Mouse (Mus musculus) hindbrain, embryonic 15.5 days (tissue): ENCODE results near the gene Cnga4. TPM values are rescaled to one million over a fixed set of nuclear protein-coding genes. Genes with fewer than 3 reads are reported as not detected.

Source experiments
- polyA plus RNA-seq: library from polyadenylated mRNA; unstranded; fragments of >200 nt; fragmentation: Nextera tagmentation; extraction: Ambion mirVana; gene quantifications from 2 replicates; pipeline ENCODE4 v1.2.1, GENCODE M21; 2015

Gene Cnga4
- polyA plus RNA-seq, 1 experiment from 2014 or later, result 0.08 TPM

Other genes starting within 250 kb of the Cnga4 start
- gene Olfr684, start 240.9 kb upstream of the Cnga4 start, polyA plus RNA-seq, result not detected in 2 replicates
- not detected in 2 replicates for gene Olfr685, start 218.6 kb upstream of the Cnga4 start, polyA plus RNA-seq
- not detected in 2 replicates for gene Olfr686, start 197.1 kb upstream of the Cnga4 start, polyA plus RNA-seq
- gene Olfr688, start 116.5 kb upstream of the Cnga4 start, polyA plus RNA-seq, result not detected in 2 replicates
- 0.03 and 0.05 TPM in 2 replicates for gene Olfr689, start 93.4 kb upstream of the Cnga4 start, polyA plus RNA-seq
- gene Olfr690, start 70.5 kb upstream of the Cnga4 start, polyA plus RNA-seq, result not detected in 2 replicates
- 0.12 and 0.16 TPM in 2 replicates for gene Olfr691, start 62.3 kb upstream of the Cnga4 start, polyA plus RNA-seq
- not detected in 2 replicates for gene Olfr692, start 36.3 kb upstream of the Cnga4 start, polyA plus RNA-seq
- gene Gm5901, start 29.5 kb upstream of the Cnga4 start, polyA plus RNA-seq, result not detected in 2 replicates
- gene Fam160a2, start 4.5 kb upstream of the Cnga4 start, polyA plus RNA-seq, result 43.7 and 45.1 TPM in 2 replicates
- 5.2 and 5.5 TPM in 2 replicates for gene Cckbr, start 21.2 kb downstream of the Cnga4 start, polyA plus RNA-seq
- 37.6 and 41.2 TPM in 2 replicates for gene Cavin3, start 77.7 kb downstream of the Cnga4 start, polyA plus RNA-seq
- gene Smpd1, start 149.8 kb downstream of the Cnga4 start, polyA plus RNA-seq, result 88.5 and 94.2 TPM in 2 replicates
- gene Apbb1, start 177.1 kb downstream of the Cnga4 start, polyA plus RNA-seq, result 294 and 330 TPM in 2 replicates
- 0.39 TPM in 1 of 2 replicates, not detected in the other for gene Hpx, start 195.6 kb downstream of the Cnga4 start, polyA plus RNA-seq
- 106 and 112 TPM in 2 replicates for gene Trim3, start 229.0 kb downstream of the Cnga4 start, polyA plus RNA-seq
- 145 and 150 TPM in 2 replicates for gene Timm10b, start 235.5 kb downstream of the Cnga4 start, polyA plus RNA-seq
- 81.8 and 92.0 TPM in 2 replicates for gene Arfip2, start 235.8 kb downstream of the Cnga4 start, polyA plus RNA-seq
- 18.2 and 18.7 TPM in 2 replicates for gene Gm45799, start 236.0 kb downstream of the Cnga4 start, polyA plus RNA-seq
- 1.1 and 1.3 TPM in 2 replicates for gene Dnhd1, start 246.3 kb downstream of the Cnga4 start, polyA plus RNA-seq